Mouse (Mus musculus) frontal cortex, postnatal 14 days (tissue): ENCODE measurements around the gene Ccn1.

Experiments
- DNase-seq, 2 experiments: peaks; one replicate each; pipeline ENCODE4 v3.0.0; 2022; ENCODE audit warnings: low spot score in 2 of 2

The Ccn1 gene

GRCm38 (mm10) chr3:145649852-145650202 is at the start of gene Ccn1:
TSS of gene Ccn1 (minus strand) at chr3:145649981.
- DNase-seq: peak; percentile 48 to 54

GRCm38 (mm10) chr3:145693361-145693760 is 43.6 kb upstream of the Ccn1 start:
- DNase-seq: no peak

GRCm38 (mm10) chr3:145692037-145692436 is 42.3 kb upstream of the Ccn1 start:
- no peak for DNase-seq

- no peak for DNase-seq
Observed at GRCm38 (mm10) chr3:145691415-145691814, 41.6 kb upstream of the Ccn1 start.

- DNase-seq: no peak
Observed at GRCm38 (mm10) chr3:145689271-145689670, 39.5 kb upstream of the Ccn1 start.

GRCm38 (mm10) chr3:145687836-145688235 is 38.1 kb upstream of the Ccn1 start:
- DNase-seq: no peak

GRCm38 (mm10) chr3:145684604-145685441 is 35.0 kb upstream of the Ccn1 start:
- no peak for DNase-seq

GRCm38 (mm10) chr3:145684201-145684600 is 34.4 kb upstream of the Ccn1 start:
- no peak for DNase-seq

GRCm38 (mm10) chr3:145681348-145681935 is 31.7 kb upstream of the Ccn1 start:
- DNase-seq: peak; percentile 25 to 46

GRCm38 (mm10) chr3:145680686-145681085 is 30.9 kb upstream of the Ccn1 start:
- DNase-seq: no peak

GRCm38 (mm10) chr3:145676212-145676611 is 26.4 kb upstream of the Ccn1 start:
- no peak for DNase-seq

GRCm38 (mm10) chr3:145674815-145675214 is 25.0 kb upstream of the Ccn1 start:
- no peak for DNase-seq

- no peak for DNase-seq
Observed at GRCm38 (mm10) chr3:145666383-145666782, 16.6 kb upstream of the Ccn1 start.

GRCm38 (mm10) chr3:145656993-145657713 is 7.4 kb upstream of the Ccn1 start:
- DNase-seq: no peak

- DNase-seq: no peak
Observed at GRCm38 (mm10) chr3:145654944-145655343, 5.2 kb upstream of the Ccn1 start.

- DNase-seq: no peak
Observed at GRCm38 (mm10) chr3:145654028-145654427, 4.2 kb upstream of the Ccn1 start.

GRCm38 (mm10) chr3:145653191-145653940 is 3.6 kb upstream of the Ccn1 start:
- DNase-seq: peak; percentile 26 to 29

- DNase-seq: no peak
Observed at GRCm38 (mm10) chr3:145652322-145653131, 2.7 kb upstream of the Ccn1 start.

GRCm38 (mm10) chr3:145651978-145652321 is 2.2 kb upstream of the Ccn1 start:
- no peak for DNase-seq

GRCm38 (mm10) chr3:145651029-145651977 is 1.5 kb upstream of the Ccn1 start:
- DNase-seq: no peak
